Mouse (Mus musculus): ENCODE data around the gene Barx1.

The Barx1 gene

DNA sequence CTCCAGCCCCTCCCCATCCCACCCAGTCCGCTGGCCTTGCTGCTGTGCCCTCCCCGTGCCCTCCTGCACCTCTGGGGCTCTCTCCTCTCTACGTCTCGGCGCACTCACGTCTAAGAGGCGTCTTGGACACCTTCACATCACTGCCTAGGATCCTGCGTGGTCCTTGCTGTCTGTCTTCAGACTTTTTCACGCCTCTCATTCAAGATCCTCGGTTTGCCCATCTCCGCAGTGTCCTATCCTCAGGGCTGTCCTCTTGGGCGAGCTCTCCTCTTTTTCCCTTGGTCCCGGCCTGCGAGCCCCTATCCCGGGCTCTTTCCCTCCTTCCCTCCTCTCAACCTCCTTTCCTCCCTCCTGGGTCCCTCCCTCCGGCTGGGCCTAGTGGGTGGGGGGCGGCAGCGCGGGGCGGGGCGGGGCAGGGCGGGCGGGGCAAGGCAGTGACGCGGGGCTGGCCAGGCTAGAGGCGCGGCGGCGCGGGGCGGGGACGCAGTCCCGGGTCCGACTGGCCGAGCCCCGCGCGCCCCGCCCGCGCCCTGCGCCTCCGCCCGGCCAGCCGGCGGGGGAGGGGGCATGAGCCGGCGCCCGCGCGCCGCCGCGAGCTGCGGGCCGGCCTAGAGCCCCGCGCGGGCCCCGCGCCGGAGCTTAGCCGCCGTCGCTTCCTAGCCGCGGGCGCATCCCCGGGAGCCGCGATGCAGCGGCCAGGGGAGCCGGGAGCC, at the start of gene Barx1:
Gene Barx1 (plus strand): TSS at position 568 of the 713 bp plus-strand sequence.
- no peak for DNase-seq (ENCODE audit: low read depth, low spot score)

DNA sequence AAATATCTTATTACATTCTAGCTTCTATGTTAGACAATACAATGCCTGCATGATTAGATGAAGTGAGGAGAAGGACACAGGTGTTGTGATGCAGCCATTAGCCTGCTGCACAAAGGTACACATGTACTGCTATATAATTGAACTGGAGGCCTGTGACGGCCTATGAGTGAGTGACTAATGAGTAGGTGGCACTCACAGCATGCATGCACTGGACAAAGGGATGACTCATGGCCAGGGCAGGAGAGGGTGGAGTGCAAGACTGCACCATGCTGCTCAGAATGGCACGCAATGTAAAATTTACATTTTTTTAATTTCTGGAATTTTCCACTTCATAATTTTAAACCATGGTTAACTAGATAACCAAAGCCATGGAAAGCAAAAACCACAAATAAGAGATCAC, 48.3 kb upstream of the Barx1 start:
- DNase-seq (ENCODE audit: low read depth, low spot score) = no peak

DNA sequence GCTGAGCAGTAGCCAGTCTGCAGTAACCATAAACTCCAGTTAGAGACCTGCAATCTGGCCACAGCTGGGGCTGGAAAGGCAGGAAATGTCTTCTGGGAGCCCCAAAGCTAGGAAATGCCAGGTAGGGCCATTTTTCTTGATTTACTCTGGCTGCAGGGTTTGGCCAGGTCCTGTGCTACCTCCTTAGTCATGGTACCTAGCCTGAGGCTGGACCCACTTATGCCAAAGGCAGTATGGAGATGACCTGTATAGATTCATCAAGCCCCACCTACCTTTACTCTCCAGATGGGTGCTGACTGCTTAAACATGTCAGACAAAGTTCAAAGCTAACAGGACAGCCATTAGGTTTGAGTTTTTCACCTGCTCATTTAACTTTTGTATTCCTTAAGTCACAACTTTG, 45.0 kb upstream of the Barx1 start:
- DNase-seq (ENCODE audit: low read depth, low spot score) = no peak

DNA sequence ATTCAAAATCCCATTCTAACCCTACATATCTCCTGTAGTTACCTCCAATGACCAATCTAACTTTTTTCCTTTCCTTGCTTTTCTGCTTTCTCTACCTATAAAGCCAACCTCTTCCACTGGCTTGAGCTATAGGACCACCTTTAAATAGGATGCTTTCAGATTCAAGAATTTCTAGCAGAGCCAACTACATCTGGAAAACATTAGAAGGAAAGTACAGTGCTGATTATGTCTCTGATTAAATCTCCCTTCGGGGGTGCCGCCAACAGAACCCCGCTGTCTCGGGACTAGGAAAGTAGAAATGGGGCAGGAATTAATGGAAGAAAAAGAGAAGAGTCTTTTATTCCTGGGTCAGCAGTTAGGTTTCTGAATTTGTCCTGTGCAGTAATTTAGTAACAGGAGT, 43.9 kb upstream of the Barx1 start:
- DNase-seq (ENCODE audit: low read depth, low spot score) = no peak

DNA sequence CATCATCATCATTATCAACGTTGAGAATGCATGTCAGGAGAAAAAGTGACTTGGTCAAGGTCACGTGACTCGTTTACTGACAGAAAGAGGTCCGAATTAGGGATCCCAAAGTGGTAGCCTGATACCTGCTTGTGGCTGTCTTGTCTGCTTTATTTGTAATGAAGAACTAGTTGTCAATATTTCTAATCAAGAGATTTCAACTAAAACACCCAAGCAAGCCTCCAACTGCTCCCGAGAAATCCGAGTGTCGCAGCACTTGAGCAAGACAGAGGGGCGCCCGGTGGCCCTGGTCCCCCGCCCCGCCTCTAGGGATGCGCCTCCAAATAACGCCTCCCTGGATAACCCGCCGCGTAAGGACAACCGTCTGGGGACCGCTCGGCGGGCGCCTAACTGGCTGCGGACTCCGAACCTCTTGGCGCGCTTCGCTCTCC, 37.8 kb upstream of the Barx1 start:
- DNase-seq (ENCODE audit: low read depth, low spot score) = no peak

DNA sequence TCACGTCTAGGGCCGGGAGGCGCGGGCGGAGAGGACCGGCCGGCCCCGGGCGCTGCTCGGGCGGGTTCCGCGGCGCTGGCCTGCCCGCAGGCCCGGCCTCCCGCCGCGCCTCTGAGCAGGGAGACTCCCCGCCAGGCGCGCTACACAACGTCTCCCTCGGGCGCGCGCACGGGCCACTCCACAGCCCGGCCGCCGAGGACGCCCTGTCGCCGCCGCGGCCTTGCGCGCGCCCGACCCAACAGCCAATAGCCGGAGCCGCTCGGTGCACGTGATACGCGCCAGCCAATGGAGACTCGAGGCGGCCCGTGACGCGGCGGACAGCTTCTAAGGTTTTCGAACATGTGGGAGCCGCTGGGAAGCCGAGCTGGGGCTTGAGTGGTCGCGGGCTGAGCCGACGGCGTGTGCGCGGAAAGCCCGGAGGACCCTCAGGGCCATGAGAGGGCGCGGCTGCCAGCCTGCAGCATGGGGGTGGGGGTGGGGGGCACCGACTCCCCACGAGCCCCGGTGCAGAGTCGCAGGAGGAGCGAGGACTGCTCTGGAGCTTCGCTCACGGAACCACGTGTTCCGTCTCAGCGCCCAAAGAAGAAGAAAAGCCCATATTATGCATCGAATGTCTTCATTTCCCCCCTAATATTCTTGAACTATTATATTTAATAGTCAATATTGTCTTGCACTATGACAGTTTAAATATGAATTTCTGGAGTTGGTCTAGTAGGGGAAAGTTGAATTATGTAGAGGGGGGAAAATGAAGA, 37.2 kb upstream of the Barx1 start, which contains the start of gene Ptpdc1:
Gene Ptpdc1 (minus strand): TSS at position 232 of the 752 bp plus-strand sequence.
- no peak for DNase-seq (ENCODE audit: low read depth, low spot score)

DNA sequence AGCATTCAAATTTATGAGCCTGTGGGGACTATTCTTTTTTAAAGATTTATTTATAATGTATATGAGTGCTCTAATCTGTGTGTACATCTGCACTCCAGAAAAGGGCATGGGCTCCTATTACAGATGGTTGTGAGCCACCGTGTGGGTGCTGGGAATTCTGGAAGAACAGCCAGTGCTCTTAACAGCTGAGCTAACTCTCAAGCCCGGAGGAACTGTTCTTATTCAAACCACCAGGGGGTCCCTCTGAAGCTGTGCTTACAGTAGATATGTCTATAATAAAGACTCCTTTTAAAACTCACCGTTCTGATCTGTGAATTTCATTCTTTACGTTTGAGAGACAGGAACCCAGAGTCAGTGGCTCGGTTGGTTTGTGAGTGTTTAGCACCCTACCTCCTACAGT, 31.1 kb upstream of the Barx1 start:
- no peak for DNase-seq (ENCODE audit: low read depth, low spot score)

DNA sequence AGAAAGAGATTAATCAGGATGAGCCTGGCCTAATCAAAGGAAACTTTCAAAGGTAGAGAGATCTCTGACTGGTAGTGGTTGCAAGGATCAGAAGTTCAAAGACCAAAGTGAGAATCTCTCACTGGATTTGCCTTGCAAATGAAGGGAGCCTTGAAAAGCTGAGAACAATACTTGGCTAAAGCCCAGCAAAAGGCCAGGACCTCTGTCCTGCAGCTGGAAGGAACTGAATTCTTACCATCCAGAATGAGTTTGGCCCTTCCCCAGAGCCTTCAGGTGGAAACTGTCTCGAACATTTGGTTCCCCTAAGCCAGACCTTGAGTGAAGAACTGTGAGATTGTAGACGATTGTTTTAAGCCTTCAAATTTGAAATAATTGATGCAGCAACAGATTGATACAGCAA, 25.1 kb upstream of the Barx1 start:
- no peak for DNase-seq (ENCODE audit: low read depth, low spot score)

DNA sequence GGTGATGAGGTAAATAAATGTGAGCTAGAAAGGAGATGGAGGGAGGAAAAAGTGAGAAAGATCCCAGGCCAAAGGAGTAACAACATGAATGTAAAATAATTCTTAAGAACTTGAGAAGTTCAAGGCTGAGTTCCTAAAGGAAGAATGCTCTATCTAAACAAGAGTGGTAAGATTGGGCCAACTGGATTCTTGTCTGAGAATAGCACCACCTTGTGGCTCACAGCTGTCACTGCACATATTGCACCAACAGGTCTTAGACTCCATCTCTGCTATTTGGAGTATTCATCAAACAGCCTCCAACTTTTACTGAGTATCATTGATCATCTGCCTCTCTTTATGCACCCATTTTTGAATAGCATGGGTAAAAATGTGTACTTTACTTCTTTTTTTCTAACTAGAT, 23.2 kb upstream of the Barx1 start:
- DNase-seq (ENCODE audit: low read depth, low spot score) = peak; percentile 61

DNA sequence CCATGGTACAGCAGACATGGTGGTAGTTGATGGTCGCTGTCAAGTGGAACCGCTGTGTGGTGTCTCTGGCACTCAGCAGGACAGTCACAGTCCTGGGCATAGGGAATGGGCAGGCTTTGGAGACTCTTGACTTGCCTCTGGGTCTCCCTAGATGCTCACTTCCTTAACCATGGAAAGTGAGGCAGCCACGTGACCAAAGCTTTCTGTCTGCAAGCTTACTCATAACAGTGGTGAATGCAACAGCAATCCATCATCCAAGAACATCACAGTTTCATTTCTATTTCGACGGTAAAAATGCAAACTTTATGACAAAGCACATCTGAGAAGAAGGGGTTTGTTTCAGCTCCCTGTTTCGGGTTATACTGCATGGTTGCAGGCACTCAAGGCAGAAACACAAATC, 19.7 kb upstream of the Barx1 start:
- DNase-seq (ENCODE audit: low read depth, low spot score) = peak; percentile 21

DNA sequence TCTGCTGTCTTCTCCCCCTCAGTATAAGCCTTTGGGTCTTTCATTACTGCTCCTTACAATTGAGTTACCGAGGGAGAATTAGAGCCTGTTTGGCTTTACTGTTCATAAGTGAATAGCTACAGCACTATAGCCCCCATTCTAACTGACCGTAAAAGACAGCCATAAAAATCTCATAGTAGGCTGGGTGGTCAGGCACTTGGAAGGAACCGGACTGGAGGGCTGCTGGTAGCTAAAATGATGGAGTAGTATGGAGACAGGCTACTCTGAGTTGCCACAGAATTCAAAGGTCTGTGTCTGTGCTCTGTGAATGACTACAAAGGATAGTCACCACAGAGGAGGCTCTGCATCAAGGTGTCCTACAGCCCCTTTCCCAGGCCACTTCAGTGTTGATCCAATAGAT, 18.8 kb upstream of the Barx1 start:
- no peak for DNase-seq (ENCODE audit: low read depth, low spot score)

DNA sequence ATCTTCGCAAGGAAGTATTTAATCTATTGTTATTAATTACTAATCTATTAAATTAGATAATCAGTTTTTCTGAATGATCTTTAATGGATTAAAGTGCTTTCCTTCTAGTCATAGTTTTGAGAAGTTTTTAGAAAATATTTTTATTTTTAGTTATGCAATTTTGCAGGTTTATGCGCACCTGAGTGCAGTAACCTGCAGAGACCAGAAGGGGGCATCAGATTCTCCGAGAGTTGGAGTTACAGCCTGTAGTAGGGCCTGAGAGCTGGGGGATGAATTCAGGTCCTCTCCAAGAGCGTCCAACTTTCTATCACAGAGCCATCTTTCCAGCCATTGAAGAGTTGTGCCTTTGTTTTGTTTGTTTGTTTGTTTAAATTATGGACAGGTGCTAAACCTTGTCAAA, 16.1 kb upstream of the Barx1 start:
- no peak for DNase-seq (ENCODE audit: low read depth, low spot score)

DNA sequence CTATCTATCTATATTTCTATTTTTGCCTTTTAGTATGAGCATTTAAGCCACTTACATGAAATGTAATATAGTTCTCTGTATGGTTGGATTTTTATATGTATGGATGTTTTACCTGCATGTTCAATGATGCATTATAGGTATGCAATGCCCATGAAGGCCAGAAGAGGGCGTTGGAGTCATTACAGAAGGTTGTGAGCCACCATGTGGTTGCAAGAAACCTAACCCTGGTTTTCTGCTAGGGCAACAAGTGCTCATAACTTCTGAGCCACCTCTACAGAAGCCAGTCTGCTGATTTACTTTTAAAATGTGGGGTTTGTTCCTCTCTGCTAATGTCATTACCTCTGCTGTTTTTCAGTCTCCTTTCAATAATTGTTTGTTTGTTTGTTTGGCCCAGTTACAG, 12.2 kb upstream of the Barx1 start:
- peak; percentile 62 for DNase-seq (ENCODE audit: low read depth, low spot score)

DNA sequence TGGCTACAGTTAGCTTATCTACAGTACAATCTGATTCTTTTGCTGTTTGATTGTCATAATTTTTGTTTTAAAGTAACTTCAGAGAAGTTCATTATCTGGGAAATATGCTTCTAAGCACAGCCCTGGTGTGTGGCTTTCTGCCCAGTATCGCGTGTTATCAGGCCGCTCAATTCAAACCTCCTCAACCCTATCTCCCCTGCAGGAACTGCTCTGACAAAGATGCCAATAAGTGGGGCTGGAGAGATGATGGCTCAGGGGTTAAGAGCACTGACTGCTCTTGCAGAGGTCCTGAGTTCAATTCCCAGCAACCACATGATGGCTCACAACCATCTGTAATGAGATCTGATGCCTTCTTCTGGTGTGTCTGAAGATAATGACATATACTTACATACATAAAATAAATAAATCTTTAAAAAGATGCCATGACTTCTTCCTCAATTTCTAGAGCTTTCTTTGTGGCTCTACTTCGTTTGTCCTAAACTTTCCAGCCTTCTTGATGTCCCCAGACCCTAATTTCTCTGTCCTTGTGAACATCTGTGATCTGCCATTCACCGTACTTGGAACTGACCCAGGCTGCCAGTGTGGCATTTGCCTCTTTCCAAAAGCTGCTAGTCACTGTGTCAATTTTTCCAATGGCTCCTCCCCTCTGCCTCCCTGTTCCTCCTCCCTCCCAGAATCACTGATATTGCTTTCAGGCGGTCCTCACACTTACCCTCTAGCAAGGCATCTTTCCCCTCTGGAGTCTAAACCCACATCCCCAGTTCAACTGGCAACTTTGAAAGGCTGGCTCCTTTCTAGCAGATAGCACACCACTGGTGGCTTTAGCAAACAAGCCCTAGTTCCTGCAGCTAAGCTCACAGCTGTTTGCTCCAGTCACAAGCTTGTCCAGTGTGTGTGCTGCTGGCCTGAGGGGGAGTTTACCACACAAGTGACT, 11.4 kb upstream of the Barx1 start:
- no peak for DNase-seq (ENCODE audit: low read depth, low spot score)

DNA sequence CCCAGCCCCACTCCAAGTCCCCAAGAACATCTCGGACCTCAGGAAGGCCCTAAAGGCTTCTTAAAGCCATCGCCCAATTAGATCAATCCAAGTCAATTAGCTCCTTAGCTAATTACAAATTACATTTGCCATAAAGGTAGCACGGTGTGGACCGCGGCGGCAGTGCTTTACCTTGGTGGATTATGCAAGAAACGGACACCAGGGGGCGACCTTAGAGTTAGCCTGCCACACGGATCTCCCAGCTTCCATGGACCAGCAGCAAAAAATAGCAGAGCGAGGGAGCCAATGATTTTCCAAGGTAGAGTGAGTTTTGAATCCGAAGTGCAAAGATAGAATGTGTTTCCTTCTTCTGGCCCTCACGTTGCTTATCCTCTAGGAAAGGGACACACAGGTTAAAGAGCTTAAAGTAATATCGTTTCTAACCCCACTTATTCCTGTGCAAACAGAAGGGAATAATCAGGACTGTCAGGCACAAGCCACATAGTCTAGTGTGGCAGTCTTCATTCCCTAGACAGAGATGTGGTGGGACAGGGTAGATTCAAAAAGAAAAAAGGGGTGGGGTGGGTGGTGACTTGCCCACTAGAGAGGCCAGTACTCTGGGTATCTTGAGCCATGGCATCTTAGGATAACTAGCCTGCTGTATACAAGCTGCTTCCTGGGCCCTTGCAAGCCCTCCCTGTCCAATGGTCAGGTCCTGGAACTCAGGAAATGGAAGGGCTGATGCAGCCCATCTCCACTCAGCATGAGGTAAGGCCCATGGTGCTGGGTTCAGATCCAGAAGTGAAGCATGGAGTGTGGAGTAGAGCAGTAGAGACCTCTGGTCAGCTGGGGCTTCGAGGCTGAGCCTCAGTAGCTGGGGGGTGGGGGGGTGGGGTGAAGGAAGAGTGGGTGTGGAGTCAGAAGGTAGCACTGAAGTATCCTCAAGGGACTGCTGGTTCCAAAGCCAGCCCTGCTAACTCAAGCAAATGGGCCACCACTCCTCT, 8.7 kb upstream of the Barx1 start:
- DNase-seq (ENCODE audit: low read depth, low spot score) = peak; percentile 46

DNA sequence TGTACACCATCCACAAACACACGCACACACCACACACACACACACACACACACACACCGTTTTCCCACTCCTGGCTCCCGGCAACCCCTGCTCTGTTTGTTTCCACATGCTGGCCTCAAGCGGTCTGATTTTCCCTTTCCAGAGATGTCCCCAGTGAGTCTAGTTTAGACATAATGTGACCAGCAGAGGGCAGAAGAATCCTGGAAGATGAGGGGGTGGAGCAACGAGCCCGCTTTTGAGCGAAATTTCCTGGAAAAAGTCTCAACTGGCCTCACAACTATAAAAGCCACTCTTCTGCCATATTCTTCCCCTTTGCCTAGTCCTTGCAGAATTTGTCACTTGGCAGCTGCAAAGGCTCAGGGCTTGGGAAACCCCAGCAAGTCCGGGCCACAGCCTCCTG, 7.2 kb upstream of the Barx1 start:
- peak; percentile 44 for DNase-seq (ENCODE audit: low read depth, low spot score)

DNA sequence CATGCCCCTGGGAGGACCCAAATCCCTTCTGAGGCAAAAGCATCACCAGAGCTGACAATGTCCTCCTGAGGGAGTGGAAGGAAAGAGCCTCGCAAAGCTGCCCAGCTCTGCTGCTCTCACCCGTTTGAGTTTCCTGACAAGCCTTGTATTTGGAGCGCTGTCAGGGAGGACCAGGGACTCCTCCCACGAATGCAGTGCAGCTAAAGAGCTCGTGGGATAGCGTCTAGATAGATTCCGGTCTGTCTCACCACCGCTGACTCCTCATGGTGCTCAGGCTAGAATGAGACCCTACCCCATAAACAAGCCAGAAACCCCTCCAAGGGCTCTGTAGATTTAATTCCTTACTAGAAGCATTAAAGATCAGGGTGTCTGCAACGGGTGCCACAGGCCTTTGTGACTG, 5.0 kb upstream of the Barx1 start:
- DNase-seq (ENCODE audit: low read depth, low spot score) = no peak

DNA sequence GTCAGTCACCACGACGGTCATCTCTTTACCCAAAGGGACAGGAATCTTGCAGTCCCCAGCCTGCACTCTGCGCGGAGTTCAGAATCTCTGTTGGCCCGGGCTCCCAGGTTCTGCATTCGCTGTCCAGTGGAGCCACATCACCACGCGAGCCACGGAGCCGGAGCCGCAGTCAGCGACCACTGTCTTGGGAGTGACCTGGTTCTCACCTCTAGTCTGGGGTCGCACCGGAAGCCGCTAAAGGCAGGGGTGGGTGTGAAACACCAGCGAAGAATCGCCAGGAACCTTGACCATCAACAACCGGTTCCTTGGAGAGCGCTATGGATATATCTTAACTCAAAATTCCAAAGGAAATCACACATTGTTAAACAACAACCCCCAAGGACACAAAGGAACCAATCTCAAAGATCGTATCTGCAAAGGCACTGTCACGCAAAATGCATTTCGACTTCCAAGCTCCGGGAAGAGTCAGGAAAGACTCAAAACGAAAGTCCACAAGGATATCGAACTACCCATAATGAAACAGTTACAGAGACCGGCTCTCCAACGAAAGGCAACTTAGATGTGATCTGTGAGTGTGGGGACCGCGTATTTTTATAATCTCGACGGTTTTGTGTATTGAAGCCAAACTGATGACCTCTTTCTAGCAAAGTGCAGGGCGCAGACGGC, 4.1 kb upstream of the Barx1 start:
- no peak for DNase-seq (ENCODE audit: low read depth, low spot score)

DNA sequence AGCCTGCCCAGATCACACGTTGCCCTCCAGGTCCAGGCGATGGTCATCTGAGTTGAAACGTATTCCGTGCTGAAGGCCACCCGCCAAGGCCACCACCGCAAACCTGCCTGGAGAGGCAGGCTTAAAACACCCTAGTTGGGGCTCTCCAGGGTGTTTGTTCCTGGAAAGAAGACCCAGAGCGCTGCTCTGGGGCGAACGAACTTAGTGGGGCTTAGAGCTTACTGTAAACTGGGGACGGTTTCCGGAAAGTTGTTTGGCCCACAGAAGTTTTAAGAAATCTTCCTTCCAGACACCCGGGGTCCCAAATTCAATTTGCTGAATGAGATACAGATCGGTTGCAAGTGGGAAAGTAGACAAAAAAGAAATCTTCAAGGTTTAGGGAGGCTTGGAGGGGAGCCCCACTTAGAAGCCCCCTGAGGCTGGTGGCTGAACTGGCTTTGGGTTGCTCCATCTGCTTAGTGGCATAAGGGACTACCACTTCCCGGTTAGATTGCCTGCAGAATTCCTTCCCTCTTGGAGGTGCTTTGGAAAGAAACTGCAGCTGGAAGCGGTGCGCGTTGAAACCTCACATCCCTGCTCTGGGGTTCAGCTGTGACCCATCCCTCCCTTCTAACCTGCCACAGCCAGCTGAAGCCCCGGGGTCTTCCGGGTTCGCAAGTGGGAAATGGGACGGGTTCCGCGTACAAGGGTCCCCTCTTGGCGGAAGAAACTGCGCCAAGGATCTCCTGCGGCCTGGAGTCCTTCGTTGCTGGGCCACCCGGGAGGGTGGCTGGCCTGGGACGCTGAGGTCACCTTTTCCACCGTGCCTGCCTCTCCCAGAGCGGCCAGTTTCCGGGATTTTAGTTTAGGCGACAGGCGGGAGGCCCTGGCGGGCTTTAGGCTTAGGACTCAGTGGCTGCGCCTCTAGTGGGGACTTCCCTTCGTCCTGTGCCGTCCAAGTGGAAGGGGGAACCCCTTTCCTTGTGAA, 3.3 kb upstream of the Barx1 start:
- no peak for DNase-seq (ENCODE audit: low read depth, low spot score)

Measured in A20 (cell line).